Comparison of ENCODE assay signal across 10 mouse cellular contexts in genomic region chr1:155232786-155233185, GRCm38 (mm10). TPM values are rescaled to one million over a fixed set of nuclear protein-coding genes. Genes with fewer than 3 reads are reported as not detected.
DNase-seq lines count a peak whose midpoint lies in the region; ATAC-seq and TF ChIP-seq lines count a peak whose summit lies in the region.
"Had no signal": no experiment of that assay in that cellular context is flagged by ENCODE, and none has a peak within 500 bp of the region (broad histone marks: within the 10 kb centered on the region; RNA-seq: fewer than 3 reads in every experiment).

No protein-coding gene starts in this region.

- no peak for TF ChIP-seq CTCF in heart, postnatal 0 days (IDR thresholded peaks at IDR 0.05; ENCODE audit: low read depth)

- H3K4me1 ChIP-seq in heart, postnatal 0 days (ENCODE audit: control insufficient read depth, insufficient read depth), result peaks cover 64% of the 10 kb centered on the region
- H3K4me1 ChIP-seq in forebrain, embryonic 16.5 days (replicated peaks; ENCODE audit: control insufficient read depth, insufficient read depth, low read length), result peaks cover 62% of the 10 kb centered on the region
- H3K4me1 ChIP-seq in midbrain, embryonic 14.5 days (ENCODE audit: control insufficient read depth, insufficient read depth, low read length), result peaks cover 74% of the 10 kb centered on the region

- H3K4me2 ChIP-seq in heart, postnatal 0 days (ENCODE audit: low read depth, low read length), result no peak overlapping the region
- H3K4me2 ChIP-seq in forebrain, embryonic 16.5 days (ENCODE audit: low read length), result no peak overlapping the region
- no peak overlapping the region for H3K4me2 ChIP-seq in midbrain, embryonic 14.5 days (ENCODE audit: low read length)

- TF ChIP-seq EP300 in heart, postnatal 0 days (IDR thresholded peaks at IDR 0.05; ENCODE audit: low read depth), result no peak

- peak overlapping the region; percentile 94 for H3K27ac ChIP-seq in heart, postnatal 0 days (ENCODE audit: low read depth)
- H3K27ac ChIP-seq in forebrain, embryonic 16.5 days (ENCODE audit: low read length), result peak overlapping the region; percentile 8
- H3K27ac ChIP-seq in midbrain, embryonic 14.5 days (replicated peaks; ENCODE audit: low read depth, low read length), result peak overlapping the region; percentile 94

- no peak for DNase-seq in heart, postnatal 0 days (ENCODE audit: low spot score)
- no peak for DNase-seq in heart, adult 9 months (ENCODE audit: low spot score in 2 of 2)
- DNase-seq in cerebellum, postnatal 25 days, result peak; percentile 56 to 73
- DNase-seq in midbrain, embryonic 14.5 days, result peak; percentile 5
- no peak for DNase-seq in thymus, postnatal 4 days
- no peak for DNase-seq in retina, postnatal 1 day
- DNase-seq: lung, adult 18-20 months had no signal

- H3K9ac ChIP-seq in heart, postnatal 0 days (replicated peaks; ENCODE audit: low read depth, low read length), result peak overlapping the region; percentile 10; the same call in 1 of the 2 replicates
- H3K9ac ChIP-seq in forebrain, embryonic 16.5 days (replicated peaks; ENCODE audit: low read depth, low read length), result no peak overlapping the region
- H3K9ac ChIP-seq in midbrain, embryonic 14.5 days (replicated peaks; ENCODE audit: low read length), result no peak overlapping the region

- H3K36me3 ChIP-seq in heart, postnatal 0 days (replicated peaks; ENCODE audit: control insufficient read depth, insufficient read depth, low read length), result peaks cover 18% of the 10 kb centered on the region
- H3K36me3 ChIP-seq in forebrain, embryonic 16.5 days (ENCODE audit: control insufficient read depth, insufficient read depth), result no peaks in the 10 kb centered on the region
- H3K36me3 ChIP-seq in midbrain, embryonic 14.5 days (ENCODE audit: control insufficient read depth, insufficient read depth, low read length), result no peaks in the 10 kb centered on the region
- H3K36me3 ChIP-seq: G1E had no signal

- H3K4me3 ChIP-seq in heart, postnatal 0 days (ENCODE audit: low read depth, low read length), result no peak overlapping the region
- no peak overlapping the region for H3K4me3 ChIP-seq in forebrain, embryonic 16.5 days (replicated peaks; ENCODE audit: low read length)
- no peak overlapping the region for H3K4me3 ChIP-seq in midbrain, embryonic 14.5 days (replicated peaks; ENCODE audit: low read depth, low read length)

- ATAC-seq in heart, postnatal 0 days (ENCODE audit: insufficient read depth, low read depth), result no peak
- ATAC-seq in forebrain, embryonic 16.5 days, result no peak
- no peak for ATAC-seq in midbrain, embryonic 14.5 days (ENCODE audit: low FRiP score, low TSS enrichment)
- no peak for ATAC-seq in inflammation-experienced regulatory T-cells, adult 6 months

- no peaks in the 10 kb centered on the region for H3K9me3 ChIP-seq in heart, postnatal 0 days (replicated peaks; ENCODE audit: control insufficient read depth, low read length)
- H3K9me3 ChIP-seq in forebrain, embryonic 16.5 days (ENCODE audit: control insufficient read depth, low read length), result no peaks in the 10 kb centered on the region
- H3K9me3 ChIP-seq in midbrain, embryonic 14.5 days (ENCODE audit: control insufficient read depth, low read length), result no peaks in the 10 kb centered on the region
- H3K9me3 ChIP-seq: G1E had no signal

- 54% methylated on average over 6 of the region's 6 CpGs for whole genome bisulfite sequencing in heart, postnatal 0 days
- WGBS in forebrain, embryonic 16.5 days, result 70% methylated on average over 6 of the region's 6 CpGs
- WGBS in midbrain, embryonic 14.5 days, result 72% methylated on average over 6 of the region's 6 CpGs

- H3K27me3 ChIP-seq in heart, postnatal 0 days (ENCODE audit: control insufficient read depth, insufficient read depth, low read length), result no peaks in the 10 kb centered on the region
- no peaks in the 10 kb centered on the region for H3K27me3 ChIP-seq in forebrain, embryonic 16.5 days (replicated peaks; ENCODE audit: control insufficient read depth, insufficient read depth, low read length)
- H3K27me3 ChIP-seq in midbrain, embryonic 14.5 days (ENCODE audit: control insufficient read depth, insufficient read depth, low read length), result no peaks in the 10 kb centered on the region

RNA-seq across cellular contexts. Expression of gene BC034090, which starts 11.5 kb away (rescaled TPM):
- 45.1 and 82.1 TPM in 2 replicates for total RNA-seq in heart, postnatal 0 days (2014; rRNA removed; ENCODE audit: low replicate concordance)
- polyA plus RNA-seq in heart, postnatal 0 days (2015; fragmentation: Nextera tagmentation; extraction: Ambion mirVana), result 9.5 and 9.7 TPM in 2 replicates
- polyA plus RNA-seq in forebrain, embryonic 16.5 days (2015; fragmentation: Nextera tagmentation; extraction: Ambion mirVana), result 2.8 and 3.3 TPM in 2 replicates
- polyA plus RNA-seq in midbrain, embryonic 14.5 days (2014; fragmentation: Nextera tagmentation; extraction: Ambion mirVana), result 3.4 and 3.5 TPM in 2 replicates
- under 1 TPM in 2 of 3 experiments, not detected in 1; 0.50 to 0.96 TPM for polyA plus RNA-seq in inflammation-experienced regulatory T-cells, adult 6 months (2017; shearing (Covaris generic))

Comparison
In these comparisons a context has a peak if more than half of its experiments do, and no peak if none do; other contexts are left out.
1. DNase-seq: peak in cerebellum, postnatal 25 days (2 of 2) and midbrain, embryonic 14.5 days (single experiment); none in heart, postnatal 0 days (single experiment), heart, adult 9 months (0 of 2), thymus, postnatal 4 days (single experiment) and retina, postnatal 1 day (single experiment).
2. H3K27ac ChIP-seq: peak in every context shown above with its lines; median percentile 94 in heart, postnatal 0 days; 94 in midbrain, embryonic 14.5 days; 8 in forebrain, embryonic 16.5 days.